Mouse (Mus musculus): ENCODE measurements at regions not wholly inside any gene's neighbourhood (a gene's known extent, or its start where the extent isn't known, plus 50 kb on each side); places are given as distances from the start of the nearest gene placed in this dataset. TPM values are rescaled to one million over a fixed set of nuclear protein-coding genes. Genes with fewer than 3 reads are reported as not detected.

DNA sequence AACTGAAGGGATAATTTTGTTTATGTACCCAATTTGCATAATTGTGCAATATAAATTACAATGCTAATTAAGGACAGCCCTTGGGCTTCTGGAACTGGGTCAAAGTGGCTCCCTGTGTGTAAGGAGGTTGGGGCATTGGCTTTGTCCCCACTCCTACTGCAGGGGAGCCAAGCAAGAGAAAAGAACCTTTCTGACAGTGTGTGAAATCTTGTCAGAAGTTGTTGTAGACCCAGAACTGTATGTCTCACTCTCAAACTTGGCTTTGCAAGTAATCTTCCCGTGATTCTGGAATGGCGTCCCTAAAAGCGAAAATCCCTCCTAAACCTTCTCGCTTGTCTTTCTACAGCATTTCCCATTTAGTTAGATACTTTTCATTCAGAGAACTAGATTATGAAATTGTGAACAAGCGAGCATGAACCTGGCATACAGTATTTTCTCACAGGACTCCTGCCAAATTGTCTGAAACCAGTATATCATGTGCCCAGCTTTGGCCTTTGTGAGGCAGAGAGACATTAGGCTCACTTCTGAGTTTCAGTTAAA, 83.8 kb upstream of the Gm11146 start:
- H3K9me3 ChIP-seq (replicated peaks): no peaks in the 10 kb centered on the region
- peak overlapping the region; percentile 74 for H3K27ac ChIP-seq
- no peak overlapping the region for H3K4me2 ChIP-seq (replicated peaks)
- WGBS: 91% methylated on average over 5 of the region's 5 CpGs
- no peaks in the 10 kb centered on the region for H3K36me3 ChIP-seq
- peaks cover 15% of the 10 kb centered on the region for H3K4me1 ChIP-seq
- H3K4me3 ChIP-seq: no peak overlapping the region
- peak; percentile 66; the same call in 1 of the 2 replicates for ATAC-seq (ENCODE audit: low FRiP score)
- no peaks in the 10 kb centered on the region for H3K27me3 ChIP-seq
- no peak overlapping the region for H3K9ac ChIP-seq

DNA sequence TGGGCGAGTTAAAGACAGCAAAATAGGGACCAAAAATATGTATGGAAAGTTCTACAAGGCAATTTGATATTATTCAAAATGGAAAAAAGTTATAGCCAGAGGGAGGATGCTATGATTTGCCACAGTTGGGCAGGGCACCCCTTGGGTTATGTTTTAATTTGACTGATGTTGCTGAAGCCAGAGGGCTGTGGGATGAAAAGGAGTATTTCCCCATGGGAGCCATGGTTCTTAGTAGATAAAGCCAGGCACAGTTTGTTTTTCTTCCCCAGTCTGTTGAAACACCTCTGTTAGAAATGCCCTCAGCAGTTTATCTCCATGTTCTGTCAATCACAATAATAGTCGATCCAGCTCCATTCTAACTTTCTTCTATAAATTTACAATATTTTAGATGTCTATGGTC, 82.6 kb upstream of the Gm11146 start:
- no peak for ATAC-seq (ENCODE audit: low FRiP score)
- H3K4me2 ChIP-seq (replicated peaks): no peak overlapping the region
- WGBS: 76% methylated on average over 2 of the region's 2 CpGs
- no peaks in the 10 kb centered on the region for H3K27me3 ChIP-seq
- 0 out of 2 replicates have a peak overlapping the region, but pooled peaks have one; percentile 23 for H3K27ac ChIP-seq
- no peaks in the 10 kb centered on the region for H3K9me3 ChIP-seq (replicated peaks)
- no peak overlapping the region for H3K9ac ChIP-seq
- H3K4me3 ChIP-seq: no peak overlapping the region
- H3K4me1 ChIP-seq: peaks cover 15% of the 10 kb centered on the region
- no peaks in the 10 kb centered on the region for H3K36me3 ChIP-seq

DNA sequence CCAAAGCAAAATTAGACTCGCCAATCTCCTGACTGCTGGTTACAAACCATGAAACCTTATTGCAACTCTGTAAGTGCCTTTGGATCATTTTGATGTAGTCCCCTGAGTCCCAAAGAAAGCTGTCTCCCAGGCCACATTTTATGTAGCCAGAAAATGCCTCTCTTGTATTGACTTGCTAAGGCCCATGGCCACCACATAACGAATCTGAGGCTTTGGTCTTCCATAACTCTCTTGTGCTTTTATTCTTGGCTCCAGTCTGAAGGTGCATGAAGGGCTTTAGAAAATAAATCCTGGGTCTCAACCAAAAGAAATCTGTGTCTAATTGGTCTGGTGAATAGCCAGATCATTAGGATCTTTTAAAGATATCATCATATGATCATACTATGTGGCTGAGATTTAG, 77.3 kb upstream of the Gm11146 start:
- no peaks in the 10 kb centered on the region for H3K36me3 ChIP-seq
- no peak overlapping the region for H3K4me3 ChIP-seq
- no peak overlapping the region for H3K4me2 ChIP-seq (replicated peaks)
- peaks cover 2% of the 10 kb centered on the region; the same call in 1 of the 2 replicates for H3K4me1 ChIP-seq
- 75% methylated on average over 2 of the region's 2 CpGs for WGBS
- H3K27ac ChIP-seq: no peak overlapping the region
- no peak for ATAC-seq (ENCODE audit: low FRiP score)
- no peaks in the 10 kb centered on the region for H3K9me3 ChIP-seq (replicated peaks)
- H3K27me3 ChIP-seq: no peaks in the 10 kb centered on the region
- H3K9ac ChIP-seq: no peak overlapping the region

DNA sequence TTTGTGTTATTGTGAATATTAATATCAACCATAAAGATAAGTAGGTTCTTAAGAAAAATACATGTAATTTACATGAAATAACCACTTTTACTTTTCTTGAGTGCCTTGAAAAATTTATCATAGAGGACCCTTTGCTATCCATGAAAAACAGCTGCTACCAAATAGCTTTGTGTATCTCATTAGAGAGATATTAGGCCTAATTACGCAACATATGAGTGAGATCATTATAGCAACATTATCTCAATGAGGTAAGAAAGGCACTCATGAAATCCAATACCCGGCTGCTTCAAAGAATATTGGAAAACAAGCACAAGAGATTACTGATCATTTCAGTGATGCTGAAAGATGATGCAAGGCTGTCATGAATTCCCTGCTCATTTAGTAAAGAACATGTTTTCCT, 74.9 kb upstream of the Gm11146 start:
- ATAC-seq (ENCODE audit: low FRiP score): 0 out of 2 replicates have a peak, but pooled peaks have one; percentile 55
- Histone ChIP-seq H3K36me3 (peaks cover 4% of the 10 kb centered on the region; the same call in 1 of the 2 replicates), H3K4me1 (0 out of 2 replicates have a peak, but pooled peaks cover 2% of the 10 kb centered on the region), H3K9ac (no peak overlapping the region), H3K4me3 (no peak overlapping the region), H3K27me3 (no peaks in the 10 kb centered on the region), H3K9me3 (replicated peaks) (no peaks in the 10 kb centered on the region), H3K27ac (peak overlapping the region; percentile 60; the same call in 1 of the 2 replicates), H3K4me2 (replicated peaks) (no peak overlapping the region)
- 62% methylated on average over 2 of the region's 2 CpGs for WGBS

DNA sequence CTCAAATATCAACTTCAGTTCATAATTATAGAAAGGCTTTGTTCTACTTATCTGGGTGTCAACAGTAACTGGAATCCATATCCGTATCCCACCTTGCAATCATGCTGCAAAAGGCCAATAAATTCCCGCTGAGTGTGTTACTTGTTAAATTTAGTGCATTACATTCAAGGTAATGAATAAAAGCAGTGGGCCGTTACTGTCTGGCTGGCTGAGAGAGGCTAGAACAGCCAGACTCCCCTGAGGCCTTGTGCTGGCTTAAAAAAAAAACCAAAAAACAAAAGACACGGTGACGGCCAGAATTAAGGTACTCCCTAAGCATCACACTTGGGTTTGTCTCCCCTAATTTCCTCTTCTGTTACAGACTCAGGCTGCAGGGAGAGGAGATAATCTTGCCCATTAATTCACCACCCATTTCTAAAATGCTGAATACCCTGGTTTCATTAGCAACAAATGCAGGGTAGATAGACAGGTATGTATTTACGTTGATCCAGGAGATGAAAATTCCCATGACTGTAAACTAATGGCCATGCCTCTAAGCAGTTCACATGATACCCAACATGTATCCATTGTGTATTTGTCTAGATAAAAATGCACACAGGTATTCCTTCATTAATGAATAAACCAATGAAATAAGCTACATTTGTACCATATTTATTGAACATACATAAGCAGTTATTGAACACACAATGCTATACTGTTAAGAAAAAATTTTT, 74.1 kb upstream of the Gm11146 start:
- Histone ChIP-seq H3K9ac (no peak overlapping the region), H3K4me1 (0 out of 2 replicates have a peak, but pooled peaks cover 2% of the 10 kb centered on the region), H3K4me2 (replicated peaks) (no peak overlapping the region), H3K9me3 (replicated peaks) (no peaks in the 10 kb centered on the region), H3K36me3 (peaks cover 4% of the 10 kb centered on the region; the same call in 1 of the 2 replicates), H3K27ac (peak overlapping the region; percentile 85), H3K4me3 (no peak overlapping the region), H3K27me3 (no peaks in the 10 kb centered on the region)
- peak; percentile 77 for ATAC-seq (ENCODE audit: low FRiP score)
- WGBS: 38% methylated on average over 6 of the region's 6 CpGs

DNA sequence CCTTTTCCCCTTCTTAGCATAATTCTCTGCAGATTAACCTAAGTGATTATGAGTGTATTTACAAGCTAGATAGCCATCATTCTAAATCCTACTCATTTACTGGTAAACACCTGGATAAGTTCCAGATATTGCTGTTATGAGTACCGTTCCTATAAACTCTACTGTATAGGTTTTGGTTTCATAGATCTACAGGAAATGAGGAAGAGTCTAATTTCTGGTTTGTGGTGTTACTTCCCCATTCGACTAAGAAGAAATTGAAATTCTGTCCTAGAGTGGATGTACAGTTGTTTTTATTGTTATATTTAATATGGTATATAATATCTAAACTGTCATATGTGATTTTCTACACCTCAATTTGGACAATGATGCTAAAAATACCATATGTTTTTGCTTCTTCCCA, 69.4 kb upstream of the Gm11146 start:
- Histone ChIP-seq H3K9me3 (replicated peaks) (no peaks in the 10 kb centered on the region), H3K36me3 (peaks cover 9% of the 10 kb centered on the region), H3K4me3 (no peak overlapping the region), H3K4me2 (replicated peaks) (no peak overlapping the region), H3K27ac (no peak overlapping the region), H3K4me1 (0 out of 2 replicates have a peak, but pooled peaks cover 2% of the 10 kb centered on the region), H3K9ac (no peak overlapping the region), H3K27me3 (no peaks in the 10 kb centered on the region)
- no peak for ATAC-seq (ENCODE audit: low FRiP score)
- 85% methylated on average over 2 of the region's 2 CpGs for WGBS

DNA sequence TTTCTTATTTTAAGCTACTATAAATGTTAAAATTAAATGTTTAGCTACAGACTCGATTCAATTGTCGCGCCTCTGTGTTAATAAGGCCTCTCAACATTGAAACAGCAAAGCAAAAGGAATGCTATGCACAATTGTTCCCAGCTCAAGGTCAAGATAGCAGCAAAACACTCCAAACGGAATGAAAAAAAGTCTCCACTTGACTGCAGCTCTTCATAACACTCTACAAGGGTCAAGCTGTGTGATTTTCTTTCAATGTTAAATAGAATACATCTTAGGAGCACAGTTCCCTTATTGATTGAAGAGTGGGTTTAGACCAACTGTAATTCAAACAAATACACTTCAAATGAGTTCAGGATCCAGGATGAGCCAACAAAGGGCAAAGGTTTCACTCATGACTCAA, 63.9 kb upstream of the Gm11146 start:
- Histone ChIP-seq H3K27ac (no peak overlapping the region), H3K27me3 (no peaks in the 10 kb centered on the region), H3K4me2 (replicated peaks) (no peak overlapping the region), H3K4me3 (no peak overlapping the region), H3K9me3 (replicated peaks) (no peaks in the 10 kb centered on the region), H3K9ac (no peak overlapping the region), H3K4me1 (peaks cover 17% of the 10 kb centered on the region), H3K36me3 (peaks cover 5% of the 10 kb centered on the region)
- 90% methylated on average over 4 of the region's 4 CpGs for WGBS
- no peak for ATAC-seq (ENCODE audit: low FRiP score)

DNA sequence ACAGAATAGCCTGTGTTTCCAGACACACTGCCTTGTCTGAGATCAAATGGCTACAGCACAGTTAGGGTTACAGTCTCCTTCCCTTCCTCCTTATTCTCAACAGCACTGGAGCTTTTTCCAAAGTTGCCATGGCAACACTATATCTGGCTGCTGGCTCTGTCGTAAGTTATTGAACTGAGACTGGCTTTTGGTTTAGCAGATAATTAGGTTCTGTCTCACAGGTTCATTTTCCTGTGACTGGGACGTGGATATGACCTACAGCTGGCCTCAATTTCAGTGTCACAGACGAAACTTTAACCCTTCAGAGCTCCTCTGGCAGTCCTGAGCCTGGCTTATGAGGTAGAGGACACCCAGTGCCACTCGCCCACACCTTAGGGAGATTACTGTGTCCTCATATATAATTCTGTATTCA, 60.2 kb upstream of the Gm11146 start:
- no peaks in the 10 kb centered on the region for H3K36me3 ChIP-seq
- H3K4me2 ChIP-seq (replicated peaks): no peak overlapping the region
- H3K27ac ChIP-seq: peak overlapping the region; percentile 83
- H3K9ac ChIP-seq: no peak overlapping the region
- no peaks in the 10 kb centered on the region for H3K9me3 ChIP-seq (replicated peaks)
- whole genome bisulfite sequencing: 14% methylated on average over 4 of the region's 4 CpGs
- peaks cover 23% of the 10 kb centered on the region for H3K4me1 ChIP-seq
- ATAC-seq (ENCODE audit: low FRiP score): peak; percentile 91
- H3K27me3 ChIP-seq: no peaks in the 10 kb centered on the region
- H3K4me3 ChIP-seq: no peak overlapping the region

DNA sequence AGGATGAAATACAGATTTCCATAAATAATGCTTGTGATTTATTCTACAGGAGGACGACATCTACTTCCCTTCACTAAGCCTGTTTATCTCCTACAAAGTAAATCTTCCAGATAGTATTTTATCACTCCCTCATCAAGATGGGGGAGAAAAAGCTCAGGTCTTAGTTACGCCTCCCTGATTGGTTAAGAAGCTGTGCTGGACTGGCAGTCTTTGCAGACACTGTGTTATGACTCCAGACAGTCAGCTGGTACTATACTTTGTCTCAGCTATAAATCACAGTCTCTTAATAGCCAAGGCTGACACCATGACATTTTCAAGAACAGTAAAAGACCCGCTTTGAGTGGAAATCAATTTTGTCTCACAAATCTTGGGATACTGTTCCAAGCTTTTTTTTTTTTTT, 51.4 kb upstream of the Gm11146 start:
- no peak overlapping the region for H3K9ac ChIP-seq
- WGBS: 73% methylated on average over 3 of the region's 3 CpGs
- no peaks in the 10 kb centered on the region for H3K36me3 ChIP-seq
- H3K4me1 ChIP-seq: peaks cover 8% of the 10 kb centered on the region; the same call in 1 of the 2 replicates
- no peaks in the 10 kb centered on the region for H3K9me3 ChIP-seq (replicated peaks)
- no peak overlapping the region for H3K4me2 ChIP-seq (replicated peaks)
- H3K27me3 ChIP-seq: no peaks in the 10 kb centered on the region
- H3K4me3 ChIP-seq: no peak overlapping the region
- H3K27ac ChIP-seq: no peak overlapping the region
- peak; percentile 57 for ATAC-seq (ENCODE audit: low FRiP score)

Small RNA genes lying in the stretch of these regions (microRNA-seq; reads per million reads assigned to microRNA genes)
- not detected for gene Gm25025

Data from hindbrain, embryonic 12.5 days (tissue).